Mouse (Mus musculus) ES-Bruce4 (cell line): ENCODE results near the gene Xrn1. TPM values are rescaled to one million over a fixed set of nuclear protein-coding genes. Genes with fewer than 3 reads are reported as not detected.

Experiments
- H3K27ac ChIP-seq: 2 replicates; pipeline ENCODE4 v1.5.1; 2012; ENCODE audit warnings: low read length, inconsistent platforms; ENCODE audit not compliant: insufficient read depth
- H3K27me3 ChIP-seq: 2 replicates; pipeline ENCODE4 v1.6.1; 2012; ENCODE audit warnings: mild to moderate bottlenecking, low read length, inconsistent platforms; ENCODE audit not compliant: control insufficient read depth, poor library complexity, insufficient read depth, severe bottlenecking
- H3K36me3 ChIP-seq: 2 replicates; pipeline ENCODE4 v1.6.1; 2012; ENCODE audit warnings: inconsistent platforms, mild to moderate bottlenecking, low read length, moderate library complexity; ENCODE audit not compliant: control insufficient read depth, poor library complexity, insufficient read depth, severe bottlenecking
- H3K4me1 ChIP-seq: one replicate; pipeline ENCODE4 v1.8.1; 2011; ENCODE audit warnings: low read length; ENCODE audit not compliant: control insufficient read depth, insufficient read depth
- H3K4me3 ChIP-seq: 2 replicates; pipeline ENCODE4 v1.5.1; 2011; ENCODE audit warnings: low read depth, mild to moderate bottlenecking, low read length
- H3K9ac ChIP-seq: 2 replicates; pipeline ENCODE4 v1.6.1; 2012; ENCODE audit warnings: low read depth, mild to moderate bottlenecking, inconsistent platforms; ENCODE audit not compliant: poor library complexity, severe bottlenecking
- H3K9me3 ChIP-seq: replicated peaks from 2 replicates; pipeline ENCODE4 v1.6.1; 2012; ENCODE audit warnings: mild to moderate bottlenecking, low read length, inconsistent platforms; ENCODE audit not compliant: control insufficient read depth, poor library complexity, insufficient read depth, severe bottlenecking
- CTCF ChIP-seq: IDR thresholded peaks from one replicate; pipeline ENCODE4 v1.8.1; 2011; ENCODE audit warnings: low read depth, low read length
- EP300 ChIP-seq: IDR thresholded peaks from 2 replicates; pipeline ENCODE4 v1.6.1; 2011; ENCODE audit warnings: low read depth, low read length; ENCODE audit not compliant: insufficient read depth
- POLR2A ChIP-seq: IDR thresholded peaks from one replicate; pipeline ENCODE4 v1.8.1; 2011; ENCODE audit warnings: low read length; ENCODE audit not compliant: insufficient read depth
- polyA plus RNA-seq: library from polyadenylated mRNA; stranded (reverse); fragments of >200 nt; gene quantifications from 2 replicates; pipeline ENCODE4 v1.2.4, GENCODE M21; 2011; ENCODE audit warnings: low read depth; ENCODE audit not compliant: missing spikeins, insufficient read depth, insufficient read length

Xrn1 gene
- polyA plus RNA-seq, 1 experiment = 59.3 TPM

DNA sequence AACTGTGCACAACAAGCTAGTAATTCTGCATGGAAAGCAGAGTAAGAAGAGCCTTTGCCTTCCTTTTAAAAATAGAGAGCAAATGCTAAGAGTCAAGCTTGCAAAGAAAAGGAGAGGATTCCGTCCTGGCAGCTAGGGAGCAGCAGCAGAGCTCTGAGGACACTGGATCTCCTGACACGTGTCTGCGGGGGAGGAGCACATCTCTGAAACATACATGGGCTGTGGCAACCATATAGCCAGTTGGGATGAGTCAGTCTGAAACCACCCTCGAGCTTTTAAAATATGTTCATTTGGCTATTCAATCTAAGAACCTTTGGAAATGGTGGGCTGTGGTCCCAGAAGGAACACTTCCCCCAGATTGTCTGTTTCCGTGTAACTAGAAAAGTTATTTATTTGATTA, 100.3 kb downstream of the Xrn1 start:
- no peaks in the 10 kb centered on the region for H3K9me3 ChIP-seq
- H3K36me3 ChIP-seq = peaks cover 12% of the 10 kb centered on the region
- H3K4me1 ChIP-seq = no peaks in the 10 kb centered on the region
- H3K4me3 ChIP-seq = no peak overlapping the region
- no peaks in the 10 kb centered on the region for H3K27me3 ChIP-seq
- TF ChIP-seq CTCF (no peak), EP300 (no peak), POLR2A (no peak)
- H3K27ac ChIP-seq = no peak overlapping the region
- no peak overlapping the region for H3K9ac ChIP-seq

DNA sequence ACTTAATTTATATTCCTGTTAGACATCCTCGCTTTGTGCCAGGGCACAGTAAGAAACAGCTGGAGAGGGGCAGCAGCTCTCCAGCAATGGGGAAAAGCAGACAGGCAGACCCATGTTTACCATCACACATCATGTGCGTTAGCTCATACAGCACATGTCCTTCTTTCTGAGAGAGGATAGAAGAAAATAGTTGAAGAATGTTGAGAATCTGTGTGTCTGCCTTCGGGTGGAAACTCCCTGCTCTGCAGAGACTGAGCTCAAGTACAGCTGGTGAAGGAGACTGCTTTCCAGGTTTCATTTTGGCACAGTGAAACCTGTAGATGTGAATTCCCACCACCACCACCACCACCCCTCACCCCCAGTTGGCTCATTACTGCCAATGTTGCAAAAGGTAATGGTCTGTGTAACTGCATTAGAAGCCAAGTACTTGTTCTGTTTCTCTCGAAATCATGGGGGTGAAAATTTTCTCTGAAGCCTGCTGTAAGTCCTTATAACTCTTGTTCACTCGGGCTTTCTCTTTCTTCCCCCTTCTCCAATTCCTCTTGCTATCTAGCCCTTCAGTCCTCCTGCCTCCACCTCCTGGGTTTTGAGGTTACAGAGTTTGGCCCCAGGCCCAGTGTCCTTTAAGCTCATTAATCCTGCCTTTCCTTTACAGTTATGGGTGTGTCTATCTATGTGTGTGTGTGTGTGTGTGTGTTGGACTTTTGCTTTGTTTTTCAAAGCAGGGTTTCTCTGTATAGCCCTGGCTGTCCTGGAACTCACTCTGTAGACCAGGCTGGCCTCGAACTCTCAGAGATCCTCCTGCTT, 102.1 kb downstream of the Xrn1 start:
- no peak for TF ChIP-seq CTCF
- Histone ChIP-seq H3K27me3 (no peaks in the 10 kb centered on the region), H3K36me3 (peaks cover 12% of the 10 kb centered on the region), H3K27ac (no peak overlapping the region), H3K4me3 (no peak overlapping the region), H3K9me3 (no peaks in the 10 kb centered on the region), H3K9ac (no peak overlapping the region), H3K4me1 (no peaks in the 10 kb centered on the region)

DNA sequence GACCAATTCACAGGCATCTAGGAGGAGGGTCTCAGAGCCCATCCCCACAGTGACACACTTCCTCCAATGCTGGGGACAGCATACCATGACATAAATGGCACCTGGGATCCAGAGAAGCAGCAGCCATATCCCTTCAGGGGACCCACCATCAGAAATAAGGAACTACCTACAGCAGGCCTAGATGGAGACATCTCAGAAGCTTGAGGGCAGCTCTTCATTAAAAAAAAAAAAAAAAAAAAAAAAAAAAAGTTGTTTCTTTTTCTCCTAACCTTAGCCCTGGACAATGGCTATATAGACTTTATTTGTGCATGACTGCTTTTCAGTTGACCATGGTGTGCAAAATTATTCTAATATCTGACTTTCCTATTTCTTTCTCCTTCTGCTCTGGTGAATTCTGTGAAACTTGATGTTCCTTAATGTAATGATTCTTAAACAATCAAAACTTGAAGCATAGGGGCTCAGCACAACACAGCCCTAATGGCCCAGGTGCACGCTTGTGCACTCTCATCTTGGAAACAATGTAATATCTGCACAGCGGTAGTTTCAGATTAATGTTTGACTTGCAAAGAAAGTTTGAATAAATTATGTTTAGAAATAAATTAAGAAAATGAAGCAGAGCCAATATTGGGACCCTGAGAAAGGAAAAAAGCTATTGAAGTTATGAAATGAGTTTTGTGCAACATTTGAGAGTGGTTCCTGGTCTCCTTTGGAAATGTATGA, 108.7 kb downstream of the Xrn1 start:
- H3K27ac ChIP-seq = no peak overlapping the region
- H3K4me3 ChIP-seq = no peak overlapping the region
- H3K4me1 ChIP-seq = no peaks in the 10 kb centered on the region
- no peaks in the 10 kb centered on the region for H3K36me3 ChIP-seq
- no peak overlapping the region for H3K9ac ChIP-seq
- TF ChIP-seq EP300 (no peak), CTCF (no peak), POLR2A (no peak)
- H3K9me3 ChIP-seq = no peaks in the 10 kb centered on the region
- H3K27me3 ChIP-seq = no peaks in the 10 kb centered on the region

DNA sequence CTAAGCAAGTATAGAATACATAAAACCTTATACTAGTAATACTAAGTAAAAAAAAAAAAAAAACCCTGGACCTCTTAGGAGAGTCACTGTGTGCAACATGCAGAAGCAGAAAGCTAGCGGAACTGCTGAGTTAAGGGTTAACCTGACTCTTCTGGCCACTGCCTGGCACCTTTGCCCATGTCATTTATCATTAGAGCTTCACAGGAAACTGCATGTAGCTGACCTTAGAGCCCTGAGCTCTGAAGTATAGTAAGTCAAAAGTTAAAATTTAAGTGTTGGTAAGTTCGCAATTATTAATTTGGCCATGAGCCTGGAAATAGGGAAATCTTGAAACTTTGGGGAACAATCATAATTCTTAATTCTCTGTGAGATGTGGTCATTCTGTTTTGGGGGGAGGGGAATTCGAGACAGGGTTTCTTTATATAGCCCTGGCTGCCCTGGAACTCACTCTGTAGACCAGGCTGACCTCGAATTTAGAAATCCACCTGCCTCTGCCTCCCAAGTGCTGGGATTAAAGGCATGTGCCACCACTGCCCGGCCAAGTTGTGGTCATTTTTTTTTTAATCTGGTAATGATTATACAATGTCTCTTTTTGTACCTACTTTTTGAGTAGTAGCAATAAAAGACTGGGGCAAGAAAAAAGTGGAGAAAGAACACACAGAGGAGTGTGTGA, 109.4 kb downstream of the Xrn1 start:
- Histone ChIP-seq H3K27ac (no peak overlapping the region), H3K9ac (no peak overlapping the region), H3K27me3 (no peaks in the 10 kb centered on the region), H3K4me3 (no peak overlapping the region), H3K36me3 (no peaks in the 10 kb centered on the region), H3K4me1 (no peaks in the 10 kb centered on the region), H3K9me3 (no peaks in the 10 kb centered on the region)
- TF ChIP-seq EP300 = no peak
- no peak for TF ChIP-seq CTCF
- TF ChIP-seq POLR2A = no peak

DNA sequence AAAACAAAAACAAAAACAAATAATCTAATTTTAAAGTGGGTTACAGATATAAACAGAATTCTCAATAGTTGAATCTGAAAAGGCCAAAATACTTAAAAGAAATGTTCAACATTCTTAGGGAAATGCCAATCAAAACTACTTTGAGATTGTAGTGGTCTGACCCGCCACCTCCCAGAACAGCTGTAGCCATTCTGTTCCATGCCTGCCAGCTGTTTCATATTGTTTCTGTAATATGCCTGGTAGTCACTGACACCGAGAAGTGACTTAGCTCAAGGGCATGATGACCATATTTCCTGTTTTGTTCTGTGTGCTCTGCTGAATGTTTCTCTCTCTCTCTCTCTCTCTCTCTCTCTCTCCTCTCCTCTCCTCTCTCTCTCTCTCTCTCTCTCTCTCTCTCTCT, 112.9 kb downstream of the Xrn1 start:
- no peaks in the 10 kb centered on the region for H3K36me3 ChIP-seq

More for the DNA sequence above, 112.9 kb downstream of the Xrn1 start:
- no peaks in the 10 kb centered on the region for H3K4me1 ChIP-seq
- no peak overlapping the region for H3K4me3 ChIP-seq
- no peaks in the 10 kb centered on the region for H3K27me3 ChIP-seq
- H3K27ac ChIP-seq = no peak overlapping the region
- no peaks in the 10 kb centered on the region for H3K9me3 ChIP-seq
- H3K9ac ChIP-seq = no peak overlapping the region
- TF ChIP-seq POLR2A = no peak
- TF ChIP-seq EP300 = no peak
- TF ChIP-seq CTCF = no peak
